Mouse (Mus musculus) stomach, postnatal 0 days (tissue): Measurements from ENCODE around the gene Pf4. TPM values are rescaled to one million over a fixed set of nuclear protein-coding genes. Genes with fewer than 3 reads are reported as not detected.
A peak's percentile ranks its signal among the peaks of the same experiment; 100 is the strongest.

Source experiments
- ATAC-seq: fragments of 200-750 bp; cut with Nextera tagmentation; 2 replicates; pipeline ENCODE4 v1.8.0; 2017; ENCODE audit not compliant: low FRiP score, low TSS enrichment
- DNase-seq: peaks from one replicate; pipeline ENCODE4 v3.0.0-alpha.2; 2016; ENCODE audit warnings: low spot score
- H3K27ac ChIP-seq: fragments of 300-500 bp; sonication (generic); replicated peaks from 2 replicates; pipeline ENCODE4 v1.5.1; 2014; ENCODE audit warnings: mild to moderate bottlenecking, control low read depth
- H3K27me3 ChIP-seq: fragments of 300-500 bp; sonication (generic); 2 replicates; pipeline ENCODE4 v1.6.1; 2014; ENCODE audit warnings: low read length; ENCODE audit not compliant: control insufficient read depth, insufficient read depth
- H3K36me3 ChIP-seq: fragments of 300-500 bp; sonication (generic); 2 replicates; pipeline ENCODE4 v1.6.1; 2014; ENCODE audit warnings: low read length, mixed read lengths; ENCODE audit not compliant: control insufficient read depth, insufficient read depth
- H3K4me1 ChIP-seq: fragments of 300-500 bp; sonication (generic); replicated peaks from 2 replicates; pipeline ENCODE4 v1.6.1; 2014; ENCODE audit warnings: antibody characterized with exemption; ENCODE audit not compliant: control insufficient read depth, insufficient read depth
- H3K4me2 ChIP-seq: fragments of 300-500 bp; sonication (generic); replicated peaks from 2 replicates; pipeline ENCODE4 v1.6.1; 2014; ENCODE audit warnings: low read depth, mild to moderate bottlenecking, control low read depth, moderate library complexity
- H3K4me3 ChIP-seq: fragments of 300-500 bp; sonication (generic); 2 replicates; pipeline ENCODE4 v1.5.1; 2014; ENCODE audit warnings: low read depth, low read length, control low read depth
- H3K9ac ChIP-seq: fragments of 300-500 bp; sonication (generic); 2 replicates; pipeline ENCODE4 v1.6.1; 2014; ENCODE audit warnings: mild to moderate bottlenecking, low read length, control low read depth, mixed read lengths
- H3K9me3 ChIP-seq: fragments of 300-500 bp; sonication (generic); 2 replicates; pipeline ENCODE4 v1.6.1; 2016; ENCODE audit warnings: low read length; ENCODE audit not compliant: control insufficient read depth
- CTCF ChIP-seq: IDR thresholded peaks from 2 replicates; pipeline ENCODE4 v1.5.1; 2016; ENCODE audit warnings: antibody characterized with exemption, low read depth, mild to moderate bottlenecking, moderate library complexity
- EP300 ChIP-seq: optimal IDR thresholded peaks from 2 replicates; pipeline ENCODE3; 2016; ENCODE audit warnings: antibody characterized with exemption
- WGBS: fragments of 180-500 bp; shearing (Covaris S2); extraction: QIAGEN DNeasy Blood & Tissue Kit; methylation state at CpG from one replicate; pipeline ENCODE4 v1.1.7; 2014; 5-methylcytosine and 5-hydroxymethylcytosine counted together
- polyA plus RNA-seq: library from polyadenylated mRNA; unstranded; fragments of >200 nt; fragmentation: Nextera tagmentation; extraction: Ambion mirVana; gene quantifications from 2 replicates; pipeline ENCODE4 v1.2.1, GENCODE M21; 2015

Pf4 gene
- polyA plus RNA-seq, 1 experiment from 2014 or later: 216 TPM

DNA sequence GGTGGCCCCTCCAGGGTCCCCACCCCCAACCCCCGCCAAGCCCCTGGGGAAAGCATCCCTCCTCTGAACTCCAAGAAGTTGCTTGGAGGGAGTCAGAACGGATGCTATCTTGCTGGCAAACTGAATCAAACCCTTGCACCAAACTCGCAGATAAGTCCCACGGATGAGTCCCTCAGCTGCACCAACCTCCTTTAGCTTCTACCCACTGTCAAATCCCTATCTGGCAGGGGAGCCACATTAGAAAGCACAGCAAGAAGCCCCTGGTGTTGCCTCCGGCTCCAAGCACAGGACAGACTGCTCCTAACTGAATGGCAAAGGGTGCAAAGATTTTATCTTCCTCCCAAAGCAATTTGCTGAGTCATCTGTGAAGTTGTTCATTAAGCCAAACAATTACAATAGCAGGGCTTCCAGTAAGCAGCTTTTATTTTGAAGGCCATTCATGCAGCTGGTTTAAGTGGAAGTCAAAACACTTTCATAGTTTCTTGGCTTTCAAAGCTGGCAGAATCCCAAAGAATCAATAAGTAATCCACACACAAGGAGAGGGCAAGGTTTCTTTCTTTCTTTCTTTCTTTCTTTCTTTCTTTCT lies 14.1 kb upstream of the Pf4 start:
- ATAC-seq: no peak; the same call in 1 of the 2 replicates
- 37% methylated on average over 5 of the region's 5 CpGs for WGBS

DNA sequence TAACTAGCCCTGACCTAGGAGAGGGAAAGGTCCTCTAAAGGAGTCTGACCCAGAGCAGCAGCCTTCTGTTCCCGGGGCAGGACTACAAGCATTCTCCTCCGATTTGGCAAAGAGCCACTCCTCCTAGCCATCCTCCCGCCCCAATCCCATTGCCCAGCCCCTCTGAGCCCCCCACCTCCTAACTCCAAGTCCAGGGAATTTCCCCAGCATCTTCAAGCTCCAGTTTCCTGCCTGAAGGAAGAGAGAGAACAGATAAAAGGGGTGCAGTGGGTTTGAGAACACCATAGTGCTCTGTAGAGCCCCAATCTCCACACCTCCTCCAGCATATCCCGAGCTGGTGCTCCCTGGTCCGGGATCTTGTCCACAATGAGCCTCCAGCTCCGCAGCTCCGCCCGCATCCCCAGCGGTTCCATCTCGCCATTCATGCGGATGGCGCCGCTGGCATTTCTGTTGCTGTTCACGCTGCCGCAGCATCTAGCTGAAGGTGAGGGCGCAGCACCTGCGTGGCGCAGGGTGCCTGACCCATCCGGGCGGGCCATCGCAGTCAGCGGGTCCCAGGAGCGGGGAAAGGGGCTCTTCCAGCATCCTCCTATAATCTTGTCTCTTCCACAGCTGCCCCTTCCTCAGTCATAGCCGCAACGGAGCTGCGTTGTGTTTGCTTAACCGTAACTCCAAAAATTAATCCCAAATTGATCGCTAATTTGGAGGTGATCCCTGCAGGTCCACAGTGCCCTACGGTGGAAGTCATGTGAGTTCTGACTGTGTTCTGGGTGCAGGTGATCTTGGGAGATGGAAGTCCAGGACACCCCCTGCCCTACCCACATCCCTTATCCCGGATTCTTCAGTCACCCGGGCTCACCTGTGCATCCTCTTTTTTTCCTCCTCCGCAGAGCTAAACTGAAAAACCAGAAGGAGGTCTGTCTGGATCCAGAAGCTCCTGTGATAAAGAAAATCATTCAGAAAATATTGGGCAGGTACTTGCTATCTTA lies 12.9 kb upstream of the Pf4 start, which contains the start of gene Cxcl5:
Cxcl5 (plus strand) TSS at position 284 of the 989 bp plus-strand sequence.
- DNase-seq (peak; percentile 23), ATAC-seq (no peak)
- H3K4me2 ChIP-seq: peak within 1 kb of the TSS; percentile 49
- 7% methylated on average over 32 of the region's 32 CpGs for WGBS
- TF ChIP-seq CTCF (no peak), EP300 (no peak)
- no peaks in the 10 kb centered on the region for H3K9me3 ChIP-seq
- no peak within 1 kb of the TSS for H3K27ac ChIP-seq
- peaks cover 6% of the 10 kb centered on the region; the same call in 1 of the 2 replicates for H3K27me3 ChIP-seq
- peaks cover 2% of the 10 kb centered on the region; the same call in 1 of the 2 replicates for H3K4me1 ChIP-seq
- H3K36me3 ChIP-seq: no peaks in the 10 kb centered on the region
- peak within 1 kb of the TSS; percentile 28 for H3K4me3 ChIP-seq
- H3K9ac ChIP-seq: 0 out of 2 replicates have a peak within 1 kb of the TSS, but pooled peaks have one; percentile 8

More for the DNA sequence above, 14.1 kb upstream of the Pf4 start:
- Histone ChIP-seq H3K36me3 (no peaks in the 10 kb centered on the region), H3K4me1 (peaks cover 2% of the 10 kb centered on the region; the same call in 1 of the 2 replicates), H3K9ac (no peak overlapping the region), H3K27me3 (peaks cover 6% of the 10 kb centered on the region; the same call in 1 of the 2 replicates), H3K9me3 (no peaks in the 10 kb centered on the region), H3K27ac (no peak overlapping the region), H3K4me3 (no peak overlapping the region), H3K4me2 (no peak overlapping the region)
- TF ChIP-seq EP300 (no peak), CTCF (no peak)
- no peak for DNase-seq

DNA sequence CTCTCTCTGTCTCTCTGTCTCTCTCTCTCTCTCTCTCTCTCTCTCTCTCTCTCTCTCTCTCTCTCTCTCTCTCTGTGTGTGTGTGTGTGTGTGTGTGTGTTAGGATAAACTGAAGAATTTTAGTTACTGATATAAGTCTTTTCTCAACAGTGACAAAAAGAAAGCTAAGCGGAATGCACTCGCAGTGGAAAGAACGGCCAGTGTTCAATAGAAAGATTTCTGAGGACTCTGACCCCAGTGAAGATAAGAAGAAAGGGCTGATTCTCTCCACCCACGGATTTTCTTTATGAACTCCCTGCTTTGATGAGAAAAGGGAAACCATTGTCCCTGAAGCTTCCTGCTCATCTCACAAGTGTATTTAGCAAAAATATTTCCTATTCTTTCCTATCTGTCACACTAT lies 11.9 kb upstream of the Pf4 start:
- H3K9me3 ChIP-seq: no peaks in the 10 kb centered on the region
- no peaks in the 10 kb centered on the region for H3K36me3 ChIP-seq
- H3K4me3 ChIP-seq: no peak overlapping the region
- H3K4me1 ChIP-seq: peaks cover 2% of the 10 kb centered on the region; the same call in 1 of the 2 replicates
- 36% methylated on average over 4 of the region's 4 CpGs for WGBS
- H3K27ac ChIP-seq: no peak overlapping the region
- peaks cover 6% of the 10 kb centered on the region; the same call in 1 of the 2 replicates for H3K27me3 ChIP-seq
- no peak for TF ChIP-seq CTCF
- no peak for TF ChIP-seq EP300
- ATAC-seq (no peak), DNase-seq (no peak)
- H3K9ac ChIP-seq: no peak overlapping the region
- H3K4me2 ChIP-seq: no peak overlapping the region

DNA sequence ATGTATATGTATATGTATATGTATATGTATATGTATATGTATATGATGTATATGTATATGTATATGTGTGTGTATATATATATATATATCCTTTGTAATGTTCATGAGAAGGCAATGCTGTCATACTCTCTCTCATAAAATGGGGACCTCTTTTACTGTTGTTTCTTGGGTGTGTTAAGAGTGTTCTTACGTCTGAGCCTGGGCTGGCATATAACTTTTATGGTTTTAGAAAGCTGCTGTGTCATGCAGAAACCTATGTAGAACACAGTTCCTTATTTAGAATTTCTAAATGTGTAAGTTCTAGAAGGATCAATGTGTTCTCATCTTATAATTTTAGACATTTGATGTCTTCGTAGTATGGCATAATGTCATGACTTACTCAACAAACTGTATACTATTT lies 11.4 kb upstream of the Pf4 start:
- ATAC-seq: no peak
- DNase-seq: no peak
- no peak overlapping the region for H3K4me3 ChIP-seq
- no peak for TF ChIP-seq CTCF
- no peak for TF ChIP-seq EP300
- peaks cover 2% of the 10 kb centered on the region; the same call in 1 of the 2 replicates for H3K4me1 ChIP-seq
- no peak overlapping the region for H3K27ac ChIP-seq
- H3K27me3 ChIP-seq: peaks cover 6% of the 10 kb centered on the region; the same call in 1 of the 2 replicates
- H3K9me3 ChIP-seq: no peaks in the 10 kb centered on the region
- H3K4me2 ChIP-seq: no peak overlapping the region
- 85% methylated on average over 2 of the region's 2 CpGs for WGBS
- no peaks in the 10 kb centered on the region for H3K36me3 ChIP-seq
- no peak overlapping the region for H3K9ac ChIP-seq

DNA sequence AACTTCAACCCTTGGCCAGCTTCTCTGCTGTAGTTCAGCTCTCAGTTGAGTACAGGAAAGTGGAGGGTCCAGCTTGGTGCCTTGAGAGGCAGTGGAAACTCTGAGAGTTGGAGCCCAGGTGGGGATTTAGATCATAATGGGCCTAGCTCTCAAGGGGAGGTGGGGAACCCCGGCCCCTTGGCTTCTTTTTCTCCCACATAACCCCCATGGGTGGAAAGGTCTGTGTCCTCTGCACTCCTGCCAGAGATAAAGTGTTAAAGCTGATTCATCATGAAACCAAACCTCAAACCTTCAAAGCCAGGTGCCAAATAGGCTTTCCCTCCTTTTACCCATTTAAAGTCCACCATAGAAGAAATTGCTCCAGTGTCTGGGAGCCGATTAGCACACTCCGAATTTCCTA lies 10.4 kb upstream of the Pf4 start:
- no peak for ATAC-seq
- H3K36me3 ChIP-seq: no peaks in the 10 kb centered on the region
- H3K9me3 ChIP-seq: no peaks in the 10 kb centered on the region
- no peak overlapping the region for H3K9ac ChIP-seq
- no peak overlapping the region for H3K4me2 ChIP-seq
- H3K27me3 ChIP-seq: peaks cover 6% of the 10 kb centered on the region; the same call in 1 of the 2 replicates
- DNase-seq: no peak
- peaks cover 2% of the 10 kb centered on the region; the same call in 1 of the 2 replicates for H3K4me1 ChIP-seq
- TF ChIP-seq CTCF: no peak
- no peak for TF ChIP-seq EP300
- no peak overlapping the region for H3K27ac ChIP-seq
- WGBS: 74% methylated on average over 3 of the region's 3 CpGs
- no peak overlapping the region for H3K4me3 ChIP-seq
